Mouse (Mus musculus) lung, postnatal 10 days (tissue): ENCODE results near the gene Isoc2a.

Experiments
- DNase-seq: peaks from one replicate; pipeline ENCODE4 v3.0.0; 2021

Gene Isoc2a

GRCm38 (mm10) chr7:4919971-4920370 is 43.0 kb downstream of the Isoc2a start:
- DNase-seq, result no peak

- no peak for DNase-seq
Observed at GRCm38 (mm10) chr7:4920496-4920895, 43.5 kb downstream of the Isoc2a start.

- peak; percentile 52 for DNase-seq
Observed at GRCm38 (mm10) chr7:4920976-4921823, 44.2 kb downstream of the Isoc2a start.

GRCm38 (mm10) chr7:4921824-4922482 is 45.0 kb downstream of the Isoc2a start, which contains the start of gene Nat14:
Gene Nat14, plus strand, starts transcription at chr7:4922028.
- no peak for DNase-seq

GRCm38 (mm10) chr7:4922508-4922907 is 45.6 kb downstream of the Isoc2a start:
- peak; percentile 86 for DNase-seq

- peak; percentile 45 for DNase-seq
Observed at GRCm38 (mm10) chr7:4922931-4923565, 46.1 kb downstream of the Isoc2a start.

GRCm38 (mm10) chr7:4923586-4924364 is 46.8 kb downstream of the Isoc2a start:
- DNase-seq, result peak; percentile 77

GRCm38 (mm10) chr7:4924483-4924882 is 47.5 kb downstream of the Isoc2a start:
- DNase-seq, result peak; percentile 29

GRCm38 (mm10) chr7:4924891-4925301 is 47.9 kb downstream of the Isoc2a start:
- peak; percentile 82 for DNase-seq

GRCm38 (mm10) chr7:4925441-4926381 is 48.8 kb downstream of the Isoc2a start, which contains the start of gene Ssc5d:
Gene Ssc5d, plus strand, starts transcription at chr7:4925785.
- DNase-seq, result peak; percentile 82

- DNase-seq, result no peak
Observed at GRCm38 (mm10) chr7:4926849-4927248, 49.9 kb downstream of the Isoc2a start.

- DNase-seq, result peak; percentile 69
Observed at GRCm38 (mm10) chr7:4927711-4928110, 50.8 kb downstream of the Isoc2a start.

GRCm38 (mm10) chr7:4928323-4928722 is 51.4 kb downstream of the Isoc2a start:
- no peak for DNase-seq

- no peak for DNase-seq
Observed at GRCm38 (mm10) chr7:4933103-4933502, 56.1 kb downstream of the Isoc2a start.

- DNase-seq, result no peak
Observed at GRCm38 (mm10) chr7:4934160-4934914, 57.4 kb downstream of the Isoc2a start.

- no peak for DNase-seq
Observed at GRCm38 (mm10) chr7:4936832-4937231, 59.9 kb downstream of the Isoc2a start.

GRCm38 (mm10) chr7:4937392-4937791 is 60.4 kb downstream of the Isoc2a start:
- no peak for DNase-seq

GRCm38 (mm10) chr7:4938456-4938855 is 61.5 kb downstream of the Isoc2a start:
- peak; percentile 86 for DNase-seq

GRCm38 (mm10) chr7:4940068-4940479 is 63.1 kb downstream of the Isoc2a start:
- DNase-seq, result peak; percentile 87

GRCm38 (mm10) chr7:4942673-4943072 is 65.7 kb downstream of the Isoc2a start:
- no peak for DNase-seq
